Mouse (Mus musculus): ENCODE data around the gene Map3k5. TPM values are rescaled to one million over a fixed set of nuclear protein-coding genes. Genes with fewer than 3 reads are reported as not detected.
"Not testable (repeated sequence)": the region's sequence is repeated elsewhere in the genome, so short reads cannot be mapped to it uniquely, and the experiment has no call there.

Map3k5 gene
- polyA plus RNA-seq, 1 experiment from 2014 or later: 1.0 TPM

DNA sequence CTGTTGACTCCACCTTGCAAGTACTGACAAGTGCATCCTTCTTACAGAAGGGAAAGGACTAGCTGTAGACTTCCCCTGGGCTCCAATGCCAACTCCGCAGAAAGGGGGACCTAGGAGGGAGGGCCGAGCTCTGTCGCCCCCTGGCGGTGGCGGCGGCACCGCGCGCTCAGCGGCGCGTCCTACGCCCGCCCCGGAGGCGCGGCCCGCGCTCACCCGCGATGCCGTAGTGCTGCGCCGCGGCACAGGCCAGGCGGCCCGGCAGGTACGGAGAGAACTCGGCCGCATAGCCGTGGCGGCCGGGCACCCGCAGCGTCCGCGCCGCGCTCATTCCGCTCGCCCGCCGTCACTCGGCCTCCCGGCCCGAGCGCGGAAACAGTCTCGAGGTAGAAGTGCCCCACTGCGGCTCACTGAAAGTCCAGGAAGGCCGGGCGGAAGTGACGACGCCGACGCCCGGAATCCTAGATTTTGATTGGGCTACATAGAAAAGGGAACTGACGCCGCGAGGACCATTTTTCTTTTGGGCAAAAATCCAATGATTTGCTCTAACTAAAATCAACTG is 26.9 kb upstream of the Map3k5 start, which contains the start of gene Pex7:
Gene Pex7 (minus strand): TSS at position 444 of the 559 bp plus-strand sequence.
- peak; percentile 99 for ATAC-seq
- Histone ChIP-seq H3K36me3 (ENCODE audit: control insufficient read depth, insufficient read depth, low read length) (no peaks in the 10 kb centered on the region), H3K9ac (ENCODE audit: low read depth, low read length) (peak within 1 kb of the TSS; percentile 95), H3K4me3 (ENCODE audit: low read length) (peak within 1 kb of the TSS; percentile 87), H3K4me1 (ENCODE audit: control insufficient read depth, insufficient read depth, low read depth, low read length) (no peaks in the 10 kb centered on the region), H3K27ac (ENCODE audit: low read depth, low read length) (peak within 1 kb of the TSS; percentile 99), H3K9me3 (ENCODE audit: control insufficient read depth, low read length) (no peaks in the 10 kb centered on the region), H3K27me3 (replicated peaks; ENCODE audit: control insufficient read depth, insufficient read depth, low read length) (no peaks in the 10 kb centered on the region), H3K4me2 (ENCODE audit: low read length) (peak within 1 kb of the TSS; percentile 49)
- 1% methylated on average over 44 of the region's 60 CpGs for WGBS

DNA sequence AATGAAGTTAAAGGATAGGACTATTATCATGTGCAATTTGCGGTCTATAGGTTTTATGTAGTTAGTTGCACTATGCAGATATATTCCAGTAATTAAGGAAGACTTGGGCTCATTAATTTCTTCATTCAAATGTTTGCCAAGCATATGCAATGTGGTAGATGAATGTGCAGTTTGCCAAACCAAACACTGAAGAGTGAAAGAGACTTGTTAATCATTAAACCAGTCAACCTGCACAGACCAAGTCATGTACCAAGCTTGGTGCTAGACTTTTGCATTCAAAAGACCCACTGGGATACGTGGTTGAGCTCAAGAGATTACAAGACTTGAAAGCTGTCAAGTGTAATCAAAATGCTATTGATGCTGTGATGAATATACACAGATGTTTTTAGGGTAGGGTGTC is 26.2 kb upstream of the Map3k5 start:
- H3K36me3 ChIP-seq (ENCODE audit: control insufficient read depth, insufficient read depth, low read length): no peaks in the 10 kb centered on the region
- ATAC-seq: no peak
- H3K4me1 ChIP-seq (ENCODE audit: control insufficient read depth, insufficient read depth, low read depth, low read length): no peaks in the 10 kb centered on the region
- H3K27ac ChIP-seq (ENCODE audit: low read depth, low read length): no peak overlapping the region
- H3K4me3 ChIP-seq (ENCODE audit: low read length): no peak overlapping the region
- H3K27me3 ChIP-seq (replicated peaks; ENCODE audit: control insufficient read depth, insufficient read depth, low read length): no peaks in the 10 kb centered on the region
- no peak overlapping the region for H3K4me2 ChIP-seq (ENCODE audit: low read length)
- no peak overlapping the region for H3K9ac ChIP-seq (ENCODE audit: low read depth, low read length)
- 70% methylated on average over 2 of the region's 2 CpGs for WGBS
- no peaks in the 10 kb centered on the region for H3K9me3 ChIP-seq (ENCODE audit: control insufficient read depth, low read length)

DNA sequence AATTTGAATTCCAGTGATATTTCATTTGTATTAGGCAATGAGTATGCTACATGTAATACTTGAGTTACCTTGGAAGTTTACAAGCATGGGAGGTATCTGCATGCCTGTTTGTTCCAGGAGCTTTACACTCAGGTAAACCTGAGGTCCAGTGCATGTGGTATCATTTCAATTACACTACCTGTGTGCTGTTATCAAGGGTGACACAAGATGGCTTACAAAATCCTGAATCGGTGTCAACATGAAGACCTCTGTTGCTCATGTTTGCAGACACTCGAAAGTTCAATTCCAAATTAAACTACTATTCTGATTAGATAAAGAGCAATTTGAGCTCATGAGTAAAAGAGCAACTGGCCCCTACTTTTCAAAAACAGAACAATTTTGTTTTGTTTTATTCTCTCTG is 23.8 kb upstream of the Map3k5 start:
- 79% methylated on average over 2 of the region's 2 CpGs for WGBS
- no peaks in the 10 kb centered on the region for H3K9me3 ChIP-seq (ENCODE audit: control insufficient read depth, low read length)
- no peaks in the 10 kb centered on the region for H3K36me3 ChIP-seq (ENCODE audit: control insufficient read depth, insufficient read depth, low read length)
- no peaks in the 10 kb centered on the region for H3K4me1 ChIP-seq (ENCODE audit: control insufficient read depth, insufficient read depth, low read depth, low read length)
- H3K27me3 ChIP-seq (replicated peaks; ENCODE audit: control insufficient read depth, insufficient read depth, low read length): no peaks in the 10 kb centered on the region
- H3K4me2 ChIP-seq (ENCODE audit: low read length): no peak overlapping the region
- no peak overlapping the region for H3K4me3 ChIP-seq (ENCODE audit: low read length)
- no peak overlapping the region for H3K9ac ChIP-seq (ENCODE audit: low read depth, low read length)
- ATAC-seq: no peak
- H3K27ac ChIP-seq (ENCODE audit: low read depth, low read length): no peak overlapping the region

DNA sequence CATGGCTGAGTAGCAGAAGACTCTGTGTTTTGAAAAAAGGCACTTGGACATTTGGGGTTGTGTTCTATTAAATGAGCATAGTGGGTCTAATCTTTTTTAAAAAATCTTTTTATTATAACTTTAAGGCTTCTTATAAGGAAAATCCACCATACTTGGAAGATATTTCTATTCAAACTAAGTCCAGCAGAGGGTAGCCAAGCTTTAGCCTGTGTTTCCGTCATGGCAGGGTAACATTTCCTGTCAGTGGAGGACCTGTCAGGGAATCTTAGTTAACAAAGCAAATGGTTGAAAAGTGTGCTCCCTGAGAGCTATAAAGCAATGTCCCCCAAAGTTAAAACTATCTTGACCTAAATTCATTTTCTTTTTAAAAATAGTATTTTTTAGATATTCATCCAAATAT is 22.7 kb upstream of the Map3k5 start:
- WGBS: 26% methylated on average over 1 of the region's 1 CpGs

DNA sequence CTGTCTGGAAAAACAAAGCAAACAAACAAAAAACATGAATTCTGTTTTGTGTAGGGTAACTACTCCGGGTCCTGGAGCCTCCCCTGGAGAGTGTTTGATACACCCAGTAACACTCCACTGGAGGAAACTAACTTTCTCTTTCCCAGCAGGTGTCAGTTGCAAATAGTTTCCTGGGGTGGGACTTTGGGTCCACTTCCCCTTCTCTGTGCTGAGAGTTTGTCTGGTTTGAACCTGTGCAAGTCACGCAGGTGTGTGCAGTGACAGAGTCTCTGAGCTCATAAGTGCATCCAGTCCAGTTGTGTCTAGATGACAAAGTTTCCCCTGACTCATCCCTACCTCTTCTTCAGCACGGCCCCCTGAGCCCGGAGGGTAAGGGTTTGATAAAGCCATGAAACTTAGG is 20.5 kb upstream of the Map3k5 start:
- ATAC-seq: no peak
- no peak overlapping the region for H3K9ac ChIP-seq (ENCODE audit: low read depth, low read length)
- no peak overlapping the region for H3K27ac ChIP-seq (ENCODE audit: low read depth, low read length)
- no peaks in the 10 kb centered on the region for H3K9me3 ChIP-seq (ENCODE audit: control insufficient read depth, low read length)
- no peaks in the 10 kb centered on the region for H3K27me3 ChIP-seq (replicated peaks; ENCODE audit: control insufficient read depth, insufficient read depth, low read length)
- no peaks in the 10 kb centered on the region for H3K4me1 ChIP-seq (ENCODE audit: control insufficient read depth, insufficient read depth, low read depth, low read length)
- H3K4me3 ChIP-seq (ENCODE audit: low read length): no peak overlapping the region
- no peaks in the 10 kb centered on the region for H3K36me3 ChIP-seq (ENCODE audit: control insufficient read depth, insufficient read depth, low read length)
- WGBS: 83% methylated on average over 4 of the region's 4 CpGs
- H3K4me2 ChIP-seq (ENCODE audit: low read length): no peak overlapping the region

More for the DNA sequence above, 22.7 kb upstream of the Map3k5 start:
- ATAC-seq: no peak
- H3K4me2 ChIP-seq (ENCODE audit: low read length): no peak overlapping the region
- no peaks in the 10 kb centered on the region for H3K4me1 ChIP-seq (ENCODE audit: control insufficient read depth, insufficient read depth, low read depth, low read length)
- no peaks in the 10 kb centered on the region for H3K9me3 ChIP-seq (ENCODE audit: control insufficient read depth, low read length)
- H3K4me3 ChIP-seq (ENCODE audit: low read length): no peak overlapping the region
- no peak overlapping the region for H3K9ac ChIP-seq (ENCODE audit: low read depth, low read length)
- no peaks in the 10 kb centered on the region for H3K36me3 ChIP-seq (ENCODE audit: control insufficient read depth, insufficient read depth, low read length)
- H3K27ac ChIP-seq (ENCODE audit: low read depth, low read length): no peak overlapping the region
- H3K27me3 ChIP-seq (replicated peaks; ENCODE audit: control insufficient read depth, insufficient read depth, low read length): no peaks in the 10 kb centered on the region

DNA sequence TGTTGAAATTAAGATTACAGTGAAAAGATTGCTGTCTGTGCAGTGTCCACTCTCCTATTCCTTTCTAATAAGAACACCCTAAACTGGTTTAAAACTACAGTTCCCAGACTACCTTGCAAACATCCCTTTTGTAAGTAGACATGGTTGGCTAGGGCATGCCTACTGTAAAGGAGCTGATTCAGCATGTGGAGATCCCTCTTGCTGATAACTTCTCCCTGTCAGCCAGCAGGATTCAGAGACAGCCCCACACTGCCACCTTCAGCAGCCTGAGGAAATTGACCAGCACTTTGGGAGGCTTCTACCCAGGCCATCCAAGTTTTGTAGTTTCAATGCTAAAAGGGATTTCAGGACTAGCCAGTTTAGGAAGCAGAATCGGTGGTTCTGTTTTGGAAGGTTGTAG is 19.0 kb upstream of the Map3k5 start:
- Histone ChIP-seq H3K4me2 (ENCODE audit: low read length) (no peak overlapping the region), H3K36me3 (ENCODE audit: control insufficient read depth, insufficient read depth, low read length) (no peaks in the 10 kb centered on the region), H3K4me3 (ENCODE audit: low read length) (no peak overlapping the region), H3K9me3 (ENCODE audit: control insufficient read depth, low read length) (no peaks in the 10 kb centered on the region), H3K27me3 (replicated peaks; ENCODE audit: control insufficient read depth, insufficient read depth, low read length) (no peaks in the 10 kb centered on the region), H3K4me1 (ENCODE audit: control insufficient read depth, insufficient read depth, low read depth, low read length) (no peaks in the 10 kb centered on the region), H3K9ac (ENCODE audit: low read depth, low read length) (no peak overlapping the region), H3K27ac (ENCODE audit: low read depth, low read length) (no peak overlapping the region)
- ATAC-seq: peak; percentile 92
- 55% methylated on average over 1 of the region's 1 CpGs for WGBS

DNA sequence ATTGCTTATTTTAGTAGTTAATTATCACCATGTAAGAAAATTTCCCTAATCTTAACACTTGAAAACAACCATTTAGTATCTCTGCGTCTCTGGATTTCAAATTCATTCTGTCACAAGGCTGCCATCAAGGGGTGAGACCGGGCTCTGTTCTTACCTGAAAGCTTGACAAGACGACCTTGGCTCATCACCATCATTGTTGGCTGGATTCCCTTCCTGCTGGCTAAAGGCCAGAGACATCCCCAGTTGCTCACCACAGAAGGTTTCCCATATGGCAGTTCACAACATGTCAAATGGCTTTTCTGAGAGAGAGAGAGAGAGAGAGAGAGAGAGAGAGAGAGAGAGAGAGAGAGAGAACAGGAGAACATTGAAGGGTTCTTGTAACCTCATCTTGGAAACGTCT is 11.9 kb upstream of the Map3k5 start:
- no peaks in the 10 kb centered on the region for H3K4me1 ChIP-seq (ENCODE audit: control insufficient read depth, insufficient read depth, low read depth, low read length)
- no peaks in the 10 kb centered on the region for H3K9me3 ChIP-seq (ENCODE audit: control insufficient read depth, low read length)
- H3K27me3 ChIP-seq (replicated peaks; ENCODE audit: control insufficient read depth, insufficient read depth, low read length): no peaks in the 10 kb centered on the region
- H3K36me3 ChIP-seq (ENCODE audit: control insufficient read depth, insufficient read depth, low read length): no peaks in the 10 kb centered on the region
- ATAC-seq: no peak
- H3K4me2 ChIP-seq (ENCODE audit: low read length): no peak overlapping the region
- whole genome bisulfite sequencing: 49% methylated on average over 4 of the region's 4 CpGs
- no peak overlapping the region for H3K27ac ChIP-seq (ENCODE audit: low read depth, low read length)
- no peak overlapping the region for H3K4me3 ChIP-seq (ENCODE audit: low read length)
- no peak overlapping the region for H3K9ac ChIP-seq (ENCODE audit: low read depth, low read length)

DNA sequence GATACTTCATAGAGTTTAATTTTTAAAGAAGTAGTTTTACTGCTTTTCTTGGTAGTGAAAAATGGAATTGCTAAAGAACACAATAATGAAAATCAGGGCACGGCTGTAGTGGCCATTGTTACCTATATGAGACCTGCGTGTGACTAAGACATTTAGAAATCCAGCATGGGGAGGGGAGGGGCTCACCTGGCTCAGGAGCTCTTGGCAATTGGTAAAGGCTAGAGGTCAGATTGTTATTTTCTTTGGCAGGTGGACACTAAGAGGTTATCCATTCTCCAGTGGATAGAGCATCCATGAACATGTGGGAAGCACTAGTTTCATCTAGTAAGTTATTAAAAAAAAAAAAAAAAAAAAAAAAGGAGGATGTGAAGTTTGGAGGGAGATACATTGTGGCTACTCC is 10.0 kb upstream of the Map3k5 start:
- Histone ChIP-seq H3K4me3 (ENCODE audit: low read length) (no peak overlapping the region), H3K4me2 (ENCODE audit: low read length) (no peak overlapping the region), H3K9ac (ENCODE audit: low read depth, low read length) (no peak overlapping the region), H3K27me3 (replicated peaks; ENCODE audit: control insufficient read depth, insufficient read depth, low read length) (no peaks in the 10 kb centered on the region), H3K9me3 (ENCODE audit: control insufficient read depth, low read length) (no peaks in the 10 kb centered on the region), H3K4me1 (ENCODE audit: control insufficient read depth, insufficient read depth, low read depth, low read length) (no peaks in the 10 kb centered on the region), H3K36me3 (ENCODE audit: control insufficient read depth, insufficient read depth, low read length) (no peaks in the 10 kb centered on the region), H3K27ac (ENCODE audit: low read depth, low read length) (no peak overlapping the region)
- WGBS: 73% methylated on average over 2 of the region's 2 CpGs
- no peak for ATAC-seq

DNA sequence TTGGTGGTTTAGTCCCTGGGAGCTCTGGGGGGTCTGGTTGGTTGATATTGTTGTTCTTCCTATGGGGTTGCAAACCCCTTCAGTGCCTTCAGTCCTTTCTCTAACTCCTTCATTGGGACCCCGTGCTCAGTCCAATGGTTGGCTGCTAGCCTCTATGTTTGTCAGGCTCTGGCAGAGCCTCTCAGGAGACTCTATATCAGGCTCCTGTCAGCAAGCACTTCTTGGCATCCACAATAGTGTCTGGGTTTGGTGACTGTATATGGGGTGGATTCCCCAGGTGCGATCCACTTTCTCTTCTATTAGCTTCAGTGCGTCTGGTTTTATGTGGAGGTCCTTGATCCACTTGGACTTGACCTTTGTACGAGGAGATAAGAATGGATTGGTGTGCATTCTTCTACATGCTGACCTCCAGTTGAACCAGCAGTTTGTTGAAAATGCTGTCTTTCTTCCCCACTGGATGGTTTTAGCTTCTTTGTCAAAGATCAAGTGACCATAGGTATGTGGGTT is 7.8 kb upstream of the Map3k5 start:
- not testable (repeated sequence) for H3K4me3 ChIP-seq (ENCODE audit: low read length); H3K4me1 ChIP-seq (ENCODE audit: control insufficient read depth, insufficient read depth, low read depth, low read length); H3K9me3 ChIP-seq (ENCODE audit: control insufficient read depth, low read length); H3K27me3 ChIP-seq (replicated peaks; ENCODE audit: control insufficient read depth, insufficient read depth, low read length); ATAC-seq; H3K4me2 ChIP-seq (ENCODE audit: low read length); H3K9ac ChIP-seq (ENCODE audit: low read depth, low read length); H3K27ac ChIP-seq (ENCODE audit: low read depth, low read length); H3K36me3 ChIP-seq (ENCODE audit: control insufficient read depth, insufficient read depth, low read length)
- 86% methylated on average over 4 of the region's 4 CpGs for WGBS

Measured in hindbrain, embryonic 16.5 days (tissue).